Mouse (Mus musculus): ENCODE data around the gene Gm8279. TPM values are rescaled to one million over a fixed set of nuclear protein-coding genes. Genes with fewer than 3 reads are reported as not detected.
"Not testable (repeated sequence)": the region's sequence is repeated elsewhere in the genome, so short reads cannot be mapped to it uniquely, and the experiment has no call there.

Gene Gm8279
- polyA plus RNA-seq (2016; fragmentation: Nextera tagmentation; extraction: Ambion mirVana), result not detected in 2 replicates

GRCm38 (mm10) chr14:5131219-5131618 lies at the start of gene Gm8279:
TSS of gene Gm8279 (plus strand) at chr14:5131519.
- not testable (repeated sequence) for H3K9me3 ChIP-seq; H3K36me3 ChIP-seq; H3K9ac ChIP-seq; ATAC-seq (ENCODE audit: low FRiP score, low read depth); H3K4me3 ChIP-seq; H3K27ac ChIP-seq; H3K27me3 ChIP-seq (replicated peaks); H3K4me1 ChIP-seq; H3K4me2 ChIP-seq (replicated peaks)
- WGBS, result 79% methylated on average over 2 of the region's 2 CpGs

GRCm38 (mm10) chr14:5164235-5164634 lies 32.9 kb downstream of the Gm8279 start, which contains the start of gene Gm3317:
TSS of gene Gm3317 (plus strand) at chr14:5164535.
- WGBS, result no CpG with 5 or more reads among the region's 1 CpGs
- H3K9ac ChIP-seq; H3K36me3 ChIP-seq; H3K4me2 ChIP-seq (replicated peaks); H3K4me3 ChIP-seq; H3K27me3 ChIP-seq (replicated peaks); H3K4me1 ChIP-seq; ATAC-seq (ENCODE audit: low FRiP score, low read depth); H3K9me3 ChIP-seq; H3K27ac ChIP-seq: not testable (repeated sequence)

- ATAC-seq (ENCODE audit: low FRiP score, low read depth); H3K4me2 ChIP-seq (replicated peaks); H3K27me3 ChIP-seq (replicated peaks); H3K4me3 ChIP-seq; H3K4me1 ChIP-seq; H3K36me3 ChIP-seq; H3K9ac ChIP-seq; H3K27ac ChIP-seq; H3K9me3 ChIP-seq: not testable (repeated sequence)
- no CpG with 5 or more reads among the region's 3 CpGs for WGBS
Observed at GRCm38 (mm10) chr14:5185493-5185892, 54.2 kb downstream of the Gm8279 start, which contains the start of gene Gm8271. TSS of gene Gm8271 (plus strand) at chr14:5185793.

Other genes starting within 250 kb of the Gm8279 start
- 0.16 TPM in 1 of 2 replicates, not detected in the other for gene Gm3278, start 239.1 kb upstream of the Gm8279 start, polyA plus RNA-seq (2016; fragmentation: Nextera tagmentation; extraction: Ambion mirVana)
- not detected in 2 replicates for gene Gm8297, start 147.6 kb upstream of the Gm8279 start, polyA plus RNA-seq (2016; fragmentation: Nextera tagmentation; extraction: Ambion mirVana)
- not detected in 2 replicates for gene Gm3298, start 115.6 kb upstream of the Gm8279 start, polyA plus RNA-seq (2016; fragmentation: Nextera tagmentation; extraction: Ambion mirVana)
- not detected in 2 replicates for gene 4930555G01Rik, start 80.9 kb upstream of the Gm8279 start, polyA plus RNA-seq (2016; fragmentation: Nextera tagmentation; extraction: Ambion mirVana)
- gene Gm8281, start 60.5 kb upstream of the Gm8279 start, polyA plus RNA-seq (2016; fragmentation: Nextera tagmentation; extraction: Ambion mirVana), result 3.8 and 4.5 TPM in 2 replicates
- not detected in 2 replicates for gene Gm3317, start 33.0 kb downstream of the Gm8279 start, polyA plus RNA-seq (2016; fragmentation: Nextera tagmentation; extraction: Ambion mirVana)
- gene Gm8271, start 54.3 kb downstream of the Gm8279 start, polyA plus RNA-seq (2016; fragmentation: Nextera tagmentation; extraction: Ambion mirVana), result not detected in 2 replicates
- gene Gm3526, start 129.1 kb downstream of the Gm8279 start, polyA plus RNA-seq (2016; fragmentation: Nextera tagmentation; extraction: Ambion mirVana), result not detected in 2 replicates
- gene Gm3542, start 203.4 kb downstream of the Gm8279 start, polyA plus RNA-seq (2016; fragmentation: Nextera tagmentation; extraction: Ambion mirVana), result not detected in 2 replicates

All from neural tube, embryonic 12.5 days (tissue).